In genomic region chr10:89256762-89257456, GRCm38 (mm10) we compare ENCODE assay signal across 8 mouse cellular contexts.
DNase-seq lines count a peak whose midpoint lies in the region.

No protein-coding gene starts in this region.

- no peaks in the 10 kb centered on the region for H3K27me3 ChIP-seq in heart, embryonic 10.5 days (ENCODE audit: insufficient read depth, poor library complexity, severe bottlenecking)

- H3K9me3 ChIP-seq in heart, embryonic 10.5 days, result no peaks in the 10 kb centered on the region

- no peak for DNase-seq in heart, embryonic 10.5 days (ENCODE audit: low spot score)
- no peak for DNase-seq in heart, postnatal 36 days
- peak; percentile 25 to 44 for DNase-seq in cerebellum, postnatal 10 days
- peak; percentile 18 to 29 for DNase-seq in frontal cortex, postnatal 10 days (ENCODE audit: low spot score in 2 of 2)
- DNase-seq in left cerebral cortex, postnatal 14 days (ENCODE audit: low spot score in 2 of 2), result peak; percentile 38 to 39
- peak; percentile 62 for DNase-seq in retina, postnatal 1 day
- no peak for DNase-seq in c-Kit-positive CD71-positive TER-119-positive erythroid progenitor cells, embryonic 14.5 days (ENCODE audit: low spot score)
- DNase-seq in T-cell, adult 2 months (ENCODE audit: low spot score), result no peak

- intact Hi-C loops in heart, postnatal 36 days (cut with DNase I), result no loop called here
- intact Hi-C loops in left cerebral cortex, postnatal 14 days (cut with DNase I), result no loop called here

- 10% methylated on average over 17 of the region's 17 CpGs for WGBS in heart, embryonic 10.5 days

- peak overlapping the region; percentile 56 for H3K4me3 ChIP-seq in heart, embryonic 10.5 days

- H3K4me1 ChIP-seq in heart, embryonic 10.5 days, result peaks cover 23% of the 10 kb centered on the region

- H3K36me3 ChIP-seq in heart, embryonic 10.5 days, result no peaks in the 10 kb centered on the region

- peak overlapping the region; percentile 67 for H3K27ac ChIP-seq in heart, embryonic 10.5 days

Comparison
In these comparisons a context has a peak if more than half of its experiments do, and no peak if none do; other contexts are left out.
1. DNase-seq: peak in cerebellum, postnatal 10 days (2 of 2), frontal cortex, postnatal 10 days (2 of 2), left cerebral cortex, postnatal 14 days (2 of 2) and retina, postnatal 1 day (single experiment); none in heart, embryonic 10.5 days (single experiment), heart, postnatal 36 days (0 of 2), c-Kit-positive CD71-positive TER-119-positive erythroid progenitor cells, embryonic 14.5 days (single experiment) and T-cell, adult 2 months (single experiment).